Mouse (Mus musculus) T-cell, adult 2 months (primary cell): ENCODE measurements around the gene Gpsm3.

Source experiments
- DNase-seq: peaks from one replicate; pipeline ENCODE4 v3.0.0; 2022; ENCODE audit warnings: low spot score

Gpsm3 gene

GRCm38 (mm10) chr17:34583397-34583796 is 6.2 kb upstream of the Gpsm3 start:
- DNase-seq = no peak

- DNase-seq = no peak
These were observed 5.8 kb upstream of the Gpsm3 start for GRCm38 (mm10) chr17:34583819-34584218.

GRCm38 (mm10) chr17:34585121-34585520 is 4.5 kb upstream of the Gpsm3 start:
- DNase-seq = no peak

GRCm38 (mm10) chr17:34585877-34586771 is 3.5 kb upstream of the Gpsm3 start:
- DNase-seq = no peak

GRCm38 (mm10) chr17:34586796-34587422 is 2.7 kb upstream of the Gpsm3 start:
- DNase-seq = peak; percentile 63

GRCm38 (mm10) chr17:34587423-34587811 is 2.2 kb upstream of the Gpsm3 start:
- peak; percentile 98 for DNase-seq

- DNase-seq = no peak
These were observed 1.8 kb upstream of the Gpsm3 start for GRCm38 (mm10) chr17:34587814-34588213.

GRCm38 (mm10) chr17:34588767-34589166 is 839 bp upstream of the Gpsm3 start:
- no peak for DNase-seq

GRCm38 (mm10) chr17:34589206-34589605 is 400 bp upstream of the Gpsm3 start:
- no peak for DNase-seq

GRCm38 (mm10) chr17:34590154-34590987 is 765 bp downstream of the Gpsm3 start:
- DNase-seq = no peak

GRCm38 (mm10) chr17:34591029-34591993 is 1.7 kb downstream of the Gpsm3 start, which contains the start of gene Pbx2:
Gene Pbx2, plus strand, starts transcription at chr17:34591266.
- DNase-seq = no peak

GRCm38 (mm10) chr17:34591994-34592375 is 2.4 kb downstream of the Gpsm3 start:
- DNase-seq = peak; percentile 71

GRCm38 (mm10) chr17:34592581-34593549 is 3.3 kb downstream of the Gpsm3 start:
- DNase-seq = no peak

GRCm38 (mm10) chr17:34593752-34594525 is 4.3 kb downstream of the Gpsm3 start:
- DNase-seq = no peak

- DNase-seq = no peak
These were observed 6.5 kb downstream of the Gpsm3 start for GRCm38 (mm10) chr17:34596098-34596497.

- DNase-seq = no peak
These were observed 8.0 kb downstream of the Gpsm3 start, which contains the start of gene Ager for GRCm38 (mm10) chr17:34597566-34598095. Gene Ager, plus strand, starts transcription at chr17:34597862.

GRCm38 (mm10) chr17:34599891-34600290 is 10.3 kb downstream of the Gpsm3 start:
- no peak for DNase-seq

- DNase-seq = no peak
These were observed 12.2 kb downstream of the Gpsm3 start for GRCm38 (mm10) chr17:34601796-34602195.
